Mouse (Mus musculus) limb, embryonic 14.5 days (tissue): ENCODE measurements around the gene Cyp4f40. TPM values are rescaled to one million over a fixed set of nuclear protein-coding genes. Genes with fewer than 3 reads are reported as not detected.
"Not testable (repeated sequence)": the region's sequence is repeated elsewhere in the genome, so short reads cannot be mapped to it uniquely, and the experiment has no call there.

ENCODE experiments used
- ATAC-seq: fragments of 200-750 bp; cut with Nextera tagmentation; 2 replicates; pipeline ENCODE4 v1.8.0; 2017; ENCODE audit warnings: low read depth, moderate number of reproducible peaks, moderate TSS enrichment; ENCODE audit not compliant: low FRiP score
- DNase-seq: peaks from one replicate; pipeline ENCODE4 v3.0.0-alpha.2; 2015; ENCODE audit warnings: low spot score
- H3K27ac ChIP-seq: fragments of 300-500 bp; sonication (generic); replicated peaks from 2 replicates; pipeline ENCODE4 v1.5.1; 2014; ENCODE audit warnings: low read depth, mild to moderate bottlenecking, low read length, moderate library complexity, mixed read lengths
- H3K27me3 ChIP-seq: fragments of 300-500 bp; sonication (generic); 2 replicates; pipeline ENCODE4 v1.6.1; 2014; ENCODE audit warnings: low read length, mixed read lengths; ENCODE audit not compliant: control insufficient read depth, insufficient read depth
- H3K36me3 ChIP-seq: fragments of 300-500 bp; sonication (generic); 2 replicates; pipeline ENCODE4 v1.6.1; 2014; ENCODE audit warnings: mild to moderate bottlenecking, low read length, moderate library complexity, mixed read lengths; ENCODE audit not compliant: control insufficient read depth, insufficient read depth
- H3K4me1 ChIP-seq: fragments of 300-500 bp; sonication (generic); 2 replicates; pipeline ENCODE4 v1.6.1; 2014; ENCODE audit warnings: antibody characterized with exemption, low read length, mixed read lengths; ENCODE audit not compliant: control insufficient read depth, insufficient read depth
- H3K4me2 ChIP-seq: fragments of 300-500 bp; sonication (generic); replicated peaks from 2 replicates; pipeline ENCODE4 v1.6.1; 2014; ENCODE audit warnings: low read depth, mild to moderate bottlenecking, low read length, moderate library complexity; ENCODE audit not compliant: severe bottlenecking
- H3K4me3 ChIP-seq: fragments of 300-500 bp; sonication (generic); replicated peaks from 2 replicates; pipeline ENCODE4 v1.5.1; 2014; ENCODE audit warnings: low read length
- H3K9ac ChIP-seq: fragments of 300-500 bp; sonication (generic); 2 replicates; pipeline ENCODE4 v1.6.1; 2014; ENCODE audit warnings: mild to moderate bottlenecking, low read depth, low read length, moderate library complexity; ENCODE audit not compliant: severe bottlenecking
- H3K9me3 ChIP-seq: fragments of 300-500 bp; sonication (generic); 2 replicates; pipeline ENCODE4 v1.6.1; 2016; ENCODE audit warnings: low read length; ENCODE audit not compliant: control insufficient read depth
- POLR2A ChIP-seq: fragments of 200-500 bp; IDR thresholded peaks from 2 replicates; pipeline ENCODE4 v1.8.0; 2012; ENCODE audit warnings: inconsistent platforms, mild to moderate bottlenecking, moderate library complexity, borderline replicate concordance; ENCODE audit not compliant: insufficient read depth, insufficient read length; ENCODE audit errors: extremely low read depth
- WGBS: fragments of 180-500 bp; shearing (Covaris S2); extraction: QIAGEN DNeasy Blood & Tissue Kit; methylation state at CpG from one replicate; pipeline ENCODE4 v1.1.7; 2014; 5-methylcytosine and 5-hydroxymethylcytosine counted together
- polyA plus RNA-seq, 2 experiments: library from polyadenylated mRNA; depleted of rRNA in 1 of 2; stranded (reverse) in 1 of 2; unstranded in 1 of 2; fragments of >200 nt; fragmentation: Nextera tagmentation in 1 of 2; extraction: Ambion mirVana in 1 of 2; gene quantifications; 2 replicates each; pipeline versions ENCODE4 v1.2.1 to v1.2.3; 2012 to 2014

Gene Cyp4f40
- polyA plus RNA-seq, 2 experiments = not detected

GRCm38 (mm10) chr17:32680404-32680803 lies 21.7 kb downstream of the Cyp4f40 start:
- H3K4me2 ChIP-seq = no peak overlapping the region
- no peak overlapping the region for H3K27ac ChIP-seq
- H3K36me3 ChIP-seq = no peaks in the 10 kb centered on the region
- H3K27me3 ChIP-seq = no peaks in the 10 kb centered on the region
- 17% methylated on average over 2 of the region's 2 CpGs for WGBS
- H3K4me1 ChIP-seq = no peaks in the 10 kb centered on the region
- DNase-seq (peak; percentile 17), ATAC-seq (no peak)
- no peak overlapping the region for H3K9ac ChIP-seq
- no peaks in the 10 kb centered on the region for H3K9me3 ChIP-seq
- no peak for TF ChIP-seq POLR2A
- H3K4me3 ChIP-seq = no peak overlapping the region

GRCm38 (mm10) chr17:32685048-32685750 lies 26.5 kb downstream of the Cyp4f40 start, which contains the start of gene Cyp4f15:
TSS of gene Cyp4f15 (plus strand) at chr17:32685627.
- DNase-seq = no peak
- Histone ChIP-seq H3K36me3 (no peaks in the 10 kb centered on the region), H3K4me1 (no peaks in the 10 kb centered on the region), H3K9me3 (no peaks in the 10 kb centered on the region), H3K9ac (no peak within 1 kb of the TSS), H3K4me2 (no peak within 1 kb of the TSS), H3K4me3 (no peak within 1 kb of the TSS), H3K27ac (no peak within 1 kb of the TSS), H3K27me3 (no peaks in the 10 kb centered on the region)
- WGBS = 33% methylated on average over 7 of the region's 7 CpGs
- no peak for ATAC-seq
- TF ChIP-seq POLR2A = no peak

- H3K9me3 ChIP-seq = no peaks in the 10 kb centered on the region
- no peak overlapping the region for H3K4me2 ChIP-seq
- 92% methylated on average over 5 of the region's 5 CpGs for WGBS
- no peaks in the 10 kb centered on the region for H3K36me3 ChIP-seq
- H3K9ac ChIP-seq = no peak overlapping the region
- H3K27ac ChIP-seq = no peak overlapping the region
- no peak for DNase-seq
- no peak overlapping the region for H3K4me3 ChIP-seq
- H3K27me3 ChIP-seq = no peaks in the 10 kb centered on the region
- H3K4me1 ChIP-seq = no peaks in the 10 kb centered on the region
- no peak for ATAC-seq
- TF ChIP-seq POLR2A = no peak
These were observed 28.0 kb downstream of the Cyp4f40 start for GRCm38 (mm10) chr17:32686722-32687121.

- Histone ChIP-seq H3K4me3 (no peak overlapping the region), H3K4me2 (no peak overlapping the region), H3K27me3 (no peaks in the 10 kb centered on the region), H3K27ac (no peak overlapping the region), H3K4me1 (no peaks in the 10 kb centered on the region), H3K36me3 (no peaks in the 10 kb centered on the region), H3K9ac (no peak overlapping the region), H3K9me3 (no peaks in the 10 kb centered on the region)
- ATAC-seq (no peak), DNase-seq (no peak)
- TF ChIP-seq POLR2A = no peak
- 90% methylated on average over 1 of the region's 1 CpGs for WGBS
These were observed 32.3 kb downstream of the Cyp4f40 start for GRCm38 (mm10) chr17:32690959-32691358.

GRCm38 (mm10) chr17:32702826-32703225 lies 44.1 kb downstream of the Cyp4f40 start:
- ATAC-seq = no peak
- Histone ChIP-seq H3K27me3 (no peaks in the 10 kb centered on the region), H3K27ac (no peak overlapping the region), H3K36me3 (no peaks in the 10 kb centered on the region), H3K9me3 (0 out of 2 replicates have a peak, but pooled peaks cover 7% of the 10 kb centered on the region), H3K4me3 (no peak overlapping the region), H3K9ac (no peak overlapping the region), H3K4me2 (no peak overlapping the region), H3K4me1 (no peaks in the 10 kb centered on the region)
- no peak for TF ChIP-seq POLR2A
- no peak for DNase-seq
- WGBS = 40% methylated on average over 22 of the region's 22 CpGs

- not testable (repeated sequence) for H3K9ac ChIP-seq, H3K27me3 ChIP-seq, H3K27ac ChIP-seq, H3K36me3 ChIP-seq, H3K4me3 ChIP-seq, DNase-seq, H3K9me3 ChIP-seq, H3K4me1 ChIP-seq, H3K4me2 ChIP-seq
- peak; percentile 47; the same call in 1 of the 2 replicates for ATAC-seq
These were observed 51.8 kb downstream of the Cyp4f40 start for GRCm38 (mm10) chr17:32710541-32710940.

GRCm38 (mm10) chr17:32722151-32722550 lies 63.5 kb downstream of the Cyp4f40 start:
- not testable (repeated sequence) for H3K4me3 ChIP-seq, H3K9ac ChIP-seq, H3K4me1 ChIP-seq, H3K36me3 ChIP-seq, H3K4me2 ChIP-seq, H3K27me3 ChIP-seq, H3K9me3 ChIP-seq, ATAC-seq, H3K27ac ChIP-seq, DNase-seq
- WGBS = 92% methylated on average over 1 of the region's 1 CpGs
